Mouse (Mus musculus): Measurements from ENCODE around the gene Irs2. TPM values are rescaled to one million over a fixed set of nuclear protein-coding genes. Genes with fewer than 3 reads are reported as not detected.

Gene Irs2
- total RNA-seq, 2 experiments from 2014 or later, result 60.7 to 69.3 TPM

GRCm38 (mm10) chr8:11010398-11010797 is 2.1 kb upstream of the Irs2 start:
- no peak for DNase-seq (ENCODE audit: extremely low spot score in 1 of 2, low spot score in 1 of 2)

DNA sequence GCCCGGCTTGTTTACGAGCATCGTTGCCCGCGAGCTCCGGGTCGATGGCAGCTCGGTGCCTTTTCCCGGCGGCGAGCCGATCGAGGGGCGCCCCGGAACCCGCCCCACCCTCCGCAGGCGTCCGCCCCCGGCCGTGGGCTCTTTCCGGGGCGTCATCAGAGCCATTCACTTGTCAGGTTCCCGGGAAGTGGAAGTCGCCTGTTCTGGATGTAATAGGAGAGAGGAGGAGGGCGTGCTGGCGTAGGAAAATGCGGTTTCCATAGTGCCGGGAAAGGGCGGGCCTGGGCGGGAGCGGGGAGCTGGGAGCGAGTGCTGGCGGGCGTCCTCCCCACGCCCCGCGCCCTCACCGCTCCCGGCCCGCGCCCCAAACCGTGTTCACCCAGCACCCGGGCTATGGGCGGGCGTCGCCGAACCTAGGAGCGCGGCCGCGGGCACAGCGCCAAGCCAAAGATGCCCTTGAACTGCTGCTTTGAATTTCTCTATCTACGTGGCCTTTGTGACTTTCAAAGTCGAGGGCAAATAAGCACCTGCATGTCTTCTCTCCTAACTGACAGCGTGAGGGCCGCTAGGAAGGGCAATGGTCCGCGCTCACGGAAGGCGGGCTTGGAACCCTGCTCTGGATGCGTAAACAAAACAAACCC is 1.3 kb upstream of the Irs2 start:
- peak; percentile 51 to 62 for DNase-seq (ENCODE audit: extremely low spot score in 1 of 2, low spot score in 1 of 2)

DNA sequence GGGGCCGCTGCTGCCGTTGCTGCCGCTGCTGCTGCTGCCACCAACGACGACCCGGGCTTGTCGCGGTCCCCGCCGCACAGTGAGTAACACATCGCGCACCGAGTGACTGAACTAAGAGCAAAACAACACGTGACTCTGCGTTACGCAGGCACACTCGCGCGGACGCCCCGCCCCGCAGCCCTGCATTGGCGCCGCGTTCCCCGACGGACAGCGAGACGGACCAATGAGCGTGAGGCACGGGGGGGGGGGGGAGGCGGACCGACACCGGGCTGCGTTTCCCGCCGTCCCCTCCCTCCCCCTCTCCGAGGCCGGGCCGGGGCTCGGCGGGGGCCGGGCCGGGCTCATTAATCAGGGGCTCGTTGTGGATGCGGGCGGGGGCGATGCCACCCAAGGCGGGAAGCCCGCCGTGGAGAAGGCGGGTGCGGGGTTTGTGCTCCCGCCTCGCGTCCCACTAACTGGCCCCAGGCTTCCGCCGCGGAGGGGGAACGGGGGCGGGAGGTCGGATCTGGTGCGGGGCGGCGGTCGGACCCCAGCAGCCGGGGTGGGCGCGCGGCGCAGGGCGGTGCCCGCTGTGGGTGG is 673 bp upstream of the Irs2 start:
- peak; percentile 94 to 95 for DNase-seq (ENCODE audit: extremely low spot score in 1 of 2, low spot score in 1 of 2)

DNA sequence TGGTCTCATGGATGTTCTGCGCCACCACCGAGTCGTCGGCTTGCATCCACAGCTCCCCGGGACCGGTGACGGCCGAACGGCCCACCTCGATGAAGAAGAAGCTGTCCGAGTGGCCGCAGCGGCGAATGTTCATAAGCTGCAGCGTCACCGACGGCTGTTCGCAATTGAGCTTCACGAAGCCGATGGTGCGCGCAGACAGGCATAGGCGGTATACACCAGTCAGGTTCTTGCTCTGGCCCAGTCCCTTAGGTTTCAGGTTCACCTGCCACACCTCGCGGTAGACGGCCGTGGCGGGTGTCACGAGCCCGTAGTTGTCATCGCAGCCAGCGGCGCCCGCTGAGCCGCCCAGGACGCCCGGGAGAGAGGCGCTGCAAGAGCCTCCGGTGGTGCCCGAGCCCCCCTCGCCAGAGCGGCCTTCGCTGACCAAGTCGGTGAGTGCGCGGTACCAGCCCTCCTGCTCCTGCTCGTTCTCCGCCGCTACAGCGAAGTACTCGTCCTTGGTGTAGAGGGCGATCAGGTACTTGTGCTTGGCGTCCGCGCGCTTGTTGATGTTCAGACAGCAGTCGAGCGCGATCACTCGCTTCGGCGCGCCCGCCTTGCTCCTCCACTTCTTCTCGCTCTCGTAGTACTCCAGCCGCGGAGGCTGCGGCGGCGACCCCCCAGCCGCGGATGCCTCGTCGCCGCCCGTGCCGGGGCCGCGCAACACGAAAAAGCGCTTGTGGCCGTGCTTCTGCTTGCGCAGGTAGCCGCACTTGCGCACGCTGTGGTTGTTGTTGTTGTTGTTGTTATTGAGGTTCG is 478 bp downstream of the Irs2 start:
- peak; percentile 40 to 65 for DNase-seq (ENCODE audit: extremely low spot score in 1 of 2, low spot score in 1 of 2)

- peak; percentile 89 to 91 for DNase-seq (ENCODE audit: extremely low spot score in 1 of 2, low spot score in 1 of 2)
Observed at GRCm38 (mm10) chr8:11007001-11007580, 1.2 kb downstream of the Irs2 start.

DNA sequence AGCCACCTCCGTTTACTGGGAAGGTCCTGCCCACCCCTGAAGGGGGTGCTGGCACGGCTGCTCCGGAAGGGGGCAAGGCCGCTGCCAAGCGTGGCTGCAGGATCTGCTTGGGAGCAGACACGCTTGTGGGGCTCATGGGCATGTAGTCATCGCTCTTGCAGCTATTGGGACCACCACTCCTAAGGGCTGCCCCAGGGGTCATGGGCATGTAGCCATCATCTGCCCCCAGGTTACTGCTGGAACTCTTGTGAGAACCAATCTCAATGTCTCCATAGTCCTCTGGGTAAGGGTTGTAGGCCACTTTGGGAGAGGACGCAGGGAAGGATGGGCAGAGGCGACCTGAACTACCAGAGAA is 2.0 kb downstream of the Irs2 start:
- peak in 1 of 2 experiments; percentile 30 for DNase-seq (ENCODE audit: extremely low spot score in 1 of 2, low spot score in 1 of 2)

DNA sequence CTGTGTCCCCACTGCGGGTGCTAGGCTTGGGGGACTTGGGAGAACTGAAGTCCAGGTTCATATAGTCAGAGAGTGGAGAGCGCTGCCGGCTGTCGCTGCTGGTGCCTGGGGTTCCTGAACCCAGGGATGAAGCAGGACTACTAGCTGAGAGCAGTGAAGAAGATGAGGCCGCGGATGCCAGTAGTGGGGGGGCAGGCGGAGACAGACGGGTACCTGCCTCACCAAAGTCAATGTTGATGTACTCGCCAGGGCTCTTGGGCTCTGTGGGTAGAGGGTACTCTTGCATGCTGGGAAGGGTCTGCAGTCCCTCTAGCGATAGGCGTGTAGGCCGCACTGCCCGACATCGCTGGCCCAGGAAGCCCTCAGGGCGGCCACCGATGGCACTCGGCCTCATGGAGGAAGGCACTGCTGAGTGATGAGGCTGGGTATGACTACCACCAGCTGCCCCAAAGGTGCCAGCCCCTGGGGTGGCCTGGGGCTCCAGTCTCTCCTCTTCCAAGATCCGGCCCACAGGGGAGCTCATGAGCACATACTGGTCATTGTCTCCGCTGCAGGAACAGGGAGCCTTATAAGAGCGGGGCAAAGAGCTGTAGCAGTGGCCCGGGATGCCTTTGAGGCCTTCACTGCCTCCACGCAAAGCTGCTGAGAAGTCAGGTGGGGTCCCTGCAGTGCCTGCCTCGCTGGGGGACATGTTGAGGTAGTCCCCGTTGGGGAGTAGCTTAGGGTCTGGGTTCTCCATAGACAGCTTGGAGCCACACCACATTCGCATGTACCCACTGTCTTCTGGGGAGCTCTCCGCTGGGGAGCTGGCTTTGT is 2.6 kb downstream of the Irs2 start:
- DNase-seq (ENCODE audit: extremely low spot score in 1 of 2, low spot score in 1 of 2), result no peak

GRCm38 (mm10) chr8:11004781-11005459 is 3.3 kb downstream of the Irs2 start:
- no peak for DNase-seq (ENCODE audit: extremely low spot score in 1 of 2, low spot score in 1 of 2)

DNA sequence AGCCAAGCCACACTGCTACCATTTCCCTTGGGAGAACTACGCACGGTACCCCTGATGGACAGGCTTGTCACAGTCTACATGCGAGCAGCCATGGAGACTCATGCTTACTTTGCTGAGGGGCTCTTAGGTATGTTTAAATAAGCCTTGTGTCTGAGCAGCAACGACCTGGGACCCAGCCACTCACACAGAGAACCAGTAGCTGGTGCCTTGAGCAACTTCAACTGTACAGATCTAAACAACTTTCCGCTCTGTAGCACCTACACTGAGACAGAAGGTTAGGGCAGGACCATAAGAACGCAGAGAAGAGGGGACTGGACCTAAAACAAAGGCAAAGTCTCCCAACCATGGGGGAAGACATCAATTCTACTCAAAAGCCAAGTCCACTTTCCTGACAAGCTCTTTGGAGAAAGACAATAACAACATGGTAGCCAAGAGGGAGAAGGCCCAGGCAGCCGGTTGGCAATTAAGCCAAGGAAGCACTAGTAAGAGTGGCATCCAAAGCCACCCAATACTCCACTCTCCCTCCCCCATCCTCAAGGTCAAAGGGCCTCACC is 4.3 kb downstream of the Irs2 start:
- no peak for DNase-seq (ENCODE audit: extremely low spot score in 1 of 2, low spot score in 1 of 2)

- DNase-seq (ENCODE audit: extremely low spot score in 1 of 2, low spot score in 1 of 2), result no peak
Observed at GRCm38 (mm10) chr8:11003253-11003652, 5.0 kb downstream of the Irs2 start.

- DNase-seq (ENCODE audit: extremely low spot score in 1 of 2, low spot score in 1 of 2), result no peak
Observed at GRCm38 (mm10) chr8:11002816-11003215, 5.4 kb downstream of the Irs2 start.

DNA sequence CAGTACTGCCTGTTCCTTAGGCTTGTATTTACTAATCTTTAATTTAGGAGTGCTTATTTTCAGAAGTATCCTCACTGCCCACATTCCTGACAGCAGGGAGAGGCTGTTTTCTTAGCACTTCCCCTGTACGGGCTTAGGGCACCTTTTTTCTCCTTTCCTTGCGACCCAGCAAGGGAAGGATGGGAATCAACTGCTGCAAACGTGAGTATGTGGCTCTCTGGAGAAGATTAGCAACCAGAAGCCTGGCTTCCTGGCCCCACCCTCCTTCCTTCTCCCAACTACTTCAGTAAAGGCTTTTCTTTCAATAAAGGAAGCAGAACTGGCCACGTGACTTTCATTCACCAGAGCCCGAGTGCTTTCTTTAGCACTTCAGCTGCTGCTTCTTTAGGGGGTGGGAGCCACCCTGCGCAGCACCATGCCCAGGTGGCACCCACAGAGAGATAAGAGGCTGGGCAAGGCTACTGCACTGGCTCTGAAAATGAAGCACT is 7.2 kb downstream of the Irs2 start:
- DNase-seq (ENCODE audit: extremely low spot score in 1 of 2, low spot score in 1 of 2), result no peak

- DNase-seq (ENCODE audit: extremely low spot score in 1 of 2, low spot score in 1 of 2), result no peak
Observed at GRCm38 (mm10) chr8:10999538-10999937, 8.7 kb downstream of the Irs2 start.

- no peak for DNase-seq (ENCODE audit: extremely low spot score in 1 of 2, low spot score in 1 of 2)
Observed at GRCm38 (mm10) chr8:10996247-10996646, 12.0 kb downstream of the Irs2 start.

GRCm38 (mm10) chr8:10995756-10996155 is 12.5 kb downstream of the Irs2 start:
- no peak for DNase-seq (ENCODE audit: extremely low spot score in 1 of 2, low spot score in 1 of 2)

DNA sequence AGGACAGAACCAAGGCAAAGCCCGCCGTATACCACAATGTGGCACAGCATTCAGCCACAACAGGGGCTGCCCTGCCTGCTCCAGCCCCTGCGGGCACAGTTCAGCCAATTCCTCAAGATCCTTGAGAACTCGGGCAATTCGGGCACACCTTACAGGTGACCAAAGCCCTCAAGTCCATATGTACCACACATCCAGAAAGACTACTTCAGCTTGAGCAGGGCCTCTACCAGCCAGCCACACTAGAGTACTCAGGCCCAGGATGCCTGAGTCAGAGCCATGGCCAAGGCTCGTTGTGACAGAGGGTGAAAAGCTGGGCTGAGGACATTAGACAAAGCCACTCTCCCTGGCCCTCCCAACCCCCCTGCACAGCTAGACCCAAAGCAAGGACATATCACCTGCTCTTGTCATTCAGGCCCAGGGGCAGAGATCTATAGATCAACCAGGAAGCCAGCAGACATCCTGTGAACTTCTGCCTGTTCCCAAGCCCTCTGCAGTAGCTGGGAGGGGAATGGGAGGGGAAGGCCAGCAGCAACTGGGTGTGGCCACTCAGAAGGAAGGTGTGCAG is 13.8 kb downstream of the Irs2 start:
- no peak for DNase-seq (ENCODE audit: extremely low spot score in 1 of 2, low spot score in 1 of 2)

GRCm38 (mm10) chr8:10993582-10994216 is 14.6 kb downstream of the Irs2 start:
- no peak for DNase-seq (ENCODE audit: extremely low spot score in 1 of 2, low spot score in 1 of 2)

- no peak for DNase-seq (ENCODE audit: extremely low spot score in 1 of 2, low spot score in 1 of 2)
Observed at GRCm38 (mm10) chr8:10992081-10992480, 16.2 kb downstream of the Irs2 start.

- DNase-seq (ENCODE audit: extremely low spot score in 1 of 2, low spot score in 1 of 2), result no peak
Observed at GRCm38 (mm10) chr8:10991323-10991722, 16.9 kb downstream of the Irs2 start.

Data from layer of hippocampus, postnatal 25 days (tissue).